Mouse (Mus musculus) B cell, adult 2 months (primary cell): ENCODE results near the gene Rab13.

ENCODE experiments used
- DNase-seq, 2 experiments: peaks; one replicate each; pipeline ENCODE4 v3.0.0; 2022

Rab13 gene

DNA sequence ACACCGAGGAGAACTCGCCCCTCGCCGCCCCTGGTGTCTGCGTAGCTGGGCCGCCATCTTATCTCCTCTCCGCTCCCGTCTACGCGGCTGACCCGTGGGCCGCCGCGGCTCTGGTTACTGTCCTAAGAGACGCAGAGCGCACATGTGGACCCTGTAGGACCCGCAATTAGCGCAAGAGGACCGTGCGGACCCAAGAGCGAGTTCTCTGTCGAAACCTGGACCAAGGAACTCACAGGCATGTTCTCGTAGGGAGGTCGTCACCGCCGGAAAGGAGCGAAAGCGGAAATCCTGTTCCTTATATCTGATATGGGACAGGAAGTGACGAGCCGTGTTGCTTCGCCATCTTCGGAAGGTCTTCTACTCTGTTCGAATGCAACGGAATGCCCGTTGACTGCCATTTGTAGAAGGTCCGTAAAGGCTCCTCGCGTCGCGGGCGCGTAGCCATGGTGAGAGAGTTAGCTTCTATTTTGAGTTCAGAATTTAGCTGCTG lies at the start of gene Rab13, which contains the start of gene Rps27:
Gene Rab13 (plus strand): TSS at position 319 of the 490 bp plus-strand sequence.
Gene Rps27 (minus strand): TSS at position 275 of the 490 bp plus-strand sequence.
- DNase-seq, result peak; percentile 90 to 93

DNA sequence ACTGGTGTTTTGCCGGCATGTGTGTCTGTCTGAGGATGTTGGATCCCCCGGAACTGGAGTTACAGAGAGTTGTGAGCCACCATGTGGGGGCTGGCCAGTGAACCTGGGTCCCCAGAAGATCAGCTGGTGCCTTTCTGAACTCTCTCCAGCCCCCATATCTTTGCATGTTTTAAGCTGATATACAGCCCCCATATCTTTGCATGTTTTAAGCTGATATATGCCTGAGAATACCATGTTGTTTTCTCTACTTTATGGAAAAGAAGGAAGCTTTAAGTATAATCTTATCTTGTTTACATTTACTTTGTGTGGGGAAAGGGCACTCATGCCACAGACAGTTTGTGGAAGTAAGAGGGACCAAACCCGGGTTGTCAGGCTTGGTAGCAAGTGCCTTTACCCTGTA lies 33.9 kb upstream of the Rab13 start:
- DNase-seq, result no peak

DNA sequence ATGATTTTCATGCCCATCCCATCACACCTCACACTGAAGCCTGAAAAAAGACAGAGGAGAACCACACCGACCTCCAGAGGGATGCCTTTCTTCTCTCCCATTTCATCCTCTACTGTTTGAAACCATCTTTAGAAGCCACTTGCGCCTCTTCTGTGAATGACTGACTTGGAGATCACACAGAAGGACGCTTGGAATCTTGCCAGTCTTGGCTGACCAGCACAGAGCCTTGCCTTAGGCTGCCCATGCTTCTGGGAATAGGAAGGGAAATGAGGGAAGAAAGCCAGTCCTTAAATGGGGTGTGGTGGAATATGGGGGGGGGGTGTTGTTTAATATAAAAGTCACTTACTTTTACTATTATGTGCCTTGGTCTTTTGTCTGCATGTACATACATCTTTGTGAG lies 29.9 kb upstream of the Rab13 start:
- no peak for DNase-seq

DNA sequence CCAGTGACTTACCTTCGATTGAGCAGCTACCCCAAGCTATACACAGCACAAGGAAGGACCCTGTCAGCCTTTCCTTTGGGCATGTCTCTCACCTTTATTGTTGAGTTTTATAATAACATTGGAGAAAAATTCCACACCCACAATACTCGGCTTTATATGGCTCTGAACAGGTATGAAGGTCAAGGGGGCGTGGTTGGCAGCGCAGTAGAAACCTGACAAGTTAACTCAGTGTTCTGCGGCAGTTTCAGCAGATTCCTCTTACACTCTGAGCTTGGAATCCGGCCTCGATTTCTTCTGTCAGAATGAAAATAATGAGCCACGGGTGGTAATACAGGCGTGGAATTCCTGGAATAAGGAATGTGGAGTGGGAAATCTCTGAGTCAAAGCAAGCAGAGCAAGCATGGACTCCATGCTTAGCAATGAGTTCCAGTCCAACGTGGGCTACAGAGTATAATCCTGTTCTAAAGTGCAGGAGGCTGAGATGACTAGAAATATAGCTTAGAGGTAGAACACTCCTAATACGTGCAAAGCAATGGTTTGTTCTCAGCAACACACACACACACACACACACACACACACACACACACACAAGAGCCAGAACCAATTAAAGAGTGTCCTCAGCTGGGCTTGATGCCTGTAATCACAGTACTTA lies 22.5 kb upstream of the Rab13 start:
- no peak for DNase-seq

DNA sequence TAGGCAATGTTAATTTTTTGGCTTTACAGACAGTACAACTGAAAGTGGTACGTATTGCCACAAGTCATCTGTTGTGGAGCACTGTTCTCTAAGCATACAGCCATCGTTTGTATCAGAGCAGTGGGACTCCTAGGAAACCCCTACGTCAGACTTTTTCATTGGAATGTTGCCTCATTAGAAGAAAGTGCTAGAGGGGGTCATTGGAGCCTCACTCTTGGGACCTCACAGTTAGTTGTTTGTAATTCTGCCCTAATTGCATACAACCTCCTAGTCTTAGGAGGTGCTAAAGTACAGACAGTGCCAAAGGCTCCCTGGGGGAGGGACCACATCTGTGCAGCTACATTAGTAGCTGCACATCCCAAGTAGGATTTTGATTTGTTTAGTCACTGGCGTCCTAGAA lies 18.7 kb upstream of the Rab13 start:
- no peak for DNase-seq

DNA sequence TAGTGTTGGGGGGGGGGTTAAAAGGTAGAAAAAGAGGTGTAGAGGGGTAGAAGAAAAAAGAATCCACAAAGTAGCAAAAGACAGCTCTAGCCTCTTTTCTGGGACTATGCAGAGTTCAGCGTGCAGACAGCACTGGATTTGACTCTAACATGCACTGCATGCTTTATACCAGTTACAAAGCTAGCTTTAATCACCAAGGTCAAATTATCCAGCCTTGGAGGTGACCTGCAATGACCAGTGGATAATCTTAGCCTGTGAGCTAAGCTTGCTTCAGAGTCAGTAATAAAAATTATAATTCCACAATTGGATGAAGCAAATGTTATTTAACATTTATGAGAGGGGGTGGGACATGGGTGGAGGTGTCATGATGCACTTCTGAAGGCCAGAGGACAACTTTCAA lies 17.9 kb upstream of the Rab13 start:
- no peak for DNase-seq

DNA sequence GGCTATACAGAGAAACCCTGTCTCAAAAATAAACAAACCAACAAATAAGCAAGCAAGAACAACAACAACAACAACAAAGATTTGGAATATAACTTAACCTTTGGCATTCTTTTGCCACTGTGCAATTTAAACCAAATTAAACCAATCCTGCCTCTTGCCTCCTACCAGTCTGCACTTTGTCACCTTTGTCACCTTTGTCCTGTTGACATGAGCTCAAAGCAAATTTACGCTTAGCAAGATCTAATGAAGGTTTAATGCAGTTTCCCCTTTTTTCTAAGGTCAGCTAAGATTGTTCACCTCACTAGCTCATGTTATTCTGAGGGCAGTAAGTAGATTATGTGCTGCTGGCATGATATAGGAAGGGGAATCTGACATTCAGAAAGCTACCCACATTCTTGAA lies 15.9 kb upstream of the Rab13 start:
- DNase-seq, result no peak

DNA sequence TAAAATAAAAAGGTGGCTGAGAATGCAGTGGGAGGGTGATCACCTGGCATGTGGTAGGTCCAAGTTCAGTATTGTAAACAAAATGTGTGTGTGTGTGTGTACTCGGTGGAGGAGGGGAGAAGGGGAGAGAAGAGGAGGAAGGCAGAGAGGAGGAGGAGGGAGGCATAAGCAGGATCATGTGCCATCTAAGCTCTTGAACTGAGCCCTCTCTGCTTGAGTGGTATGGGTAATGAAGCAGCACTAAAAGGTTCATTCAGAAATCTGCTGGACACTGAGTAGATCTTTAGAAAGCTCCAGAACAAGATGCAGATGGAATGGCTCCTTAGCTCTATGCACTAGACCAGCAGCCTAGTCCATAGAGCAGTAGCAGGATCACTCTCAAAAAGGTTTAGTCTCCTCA lies 10.6 kb upstream of the Rab13 start:
- DNase-seq, result no peak

DNA sequence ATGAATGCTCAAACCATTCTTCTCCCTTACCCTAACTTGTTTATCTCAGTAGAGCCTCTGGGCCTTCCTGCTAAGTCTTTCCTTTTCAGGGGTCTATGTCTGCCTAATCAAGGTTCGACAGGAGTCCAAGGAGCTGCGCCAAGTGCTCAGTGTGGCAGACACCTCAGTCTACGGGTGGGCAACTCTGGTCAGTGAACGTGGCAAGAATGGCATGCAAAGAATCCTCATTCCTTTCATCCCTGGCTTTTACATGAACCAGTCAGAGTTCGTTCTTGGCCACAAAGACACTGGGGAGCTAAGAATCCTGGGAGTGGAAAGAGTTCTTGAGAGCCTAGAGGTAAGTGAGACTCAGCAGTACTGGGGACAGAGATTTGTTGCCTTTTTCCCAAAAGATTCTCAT lies 9.9 kb upstream of the Rab13 start:
- DNase-seq, result no peak

DNA sequence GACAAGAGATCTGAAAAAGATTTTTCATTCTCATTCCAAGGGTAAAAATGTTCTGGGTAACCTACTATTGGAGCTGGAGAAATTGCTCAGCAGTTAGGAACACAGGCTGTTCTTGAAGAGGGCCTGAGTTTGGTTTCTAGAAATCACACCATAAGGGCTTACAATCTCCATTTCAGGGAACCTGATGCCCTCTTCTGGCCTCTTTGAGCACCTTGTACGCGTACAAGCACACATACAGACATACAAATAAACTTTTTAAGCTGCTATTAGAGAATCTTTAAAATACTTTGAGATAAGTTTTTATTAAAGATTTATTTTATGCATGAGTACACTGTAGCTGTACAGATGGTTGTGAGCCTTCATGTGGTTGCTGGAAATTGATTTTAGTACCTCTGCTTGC lies 8.9 kb upstream of the Rab13 start:
- DNase-seq, result no peak

DNA sequence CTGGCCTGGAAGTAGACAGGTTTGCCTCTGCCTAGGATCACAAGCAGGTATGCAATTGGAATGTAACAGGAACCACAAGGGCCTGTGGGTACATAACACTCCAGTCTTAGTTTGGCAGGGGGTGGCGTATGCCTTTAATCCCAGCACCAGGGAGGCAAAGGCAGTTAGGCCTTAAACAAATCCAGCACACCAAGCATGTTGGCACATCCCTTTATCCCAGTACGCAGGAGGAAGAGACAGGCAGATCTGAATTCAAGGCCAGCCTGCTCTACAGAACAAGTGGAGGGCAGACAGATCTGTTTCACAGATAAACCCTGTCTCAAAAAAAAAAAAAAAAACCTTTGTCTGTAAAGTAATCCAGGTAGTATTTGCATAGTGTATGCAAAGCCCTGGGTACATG lies 4.8 kb upstream of the Rab13 start:
- no peak for DNase-seq

DNA sequence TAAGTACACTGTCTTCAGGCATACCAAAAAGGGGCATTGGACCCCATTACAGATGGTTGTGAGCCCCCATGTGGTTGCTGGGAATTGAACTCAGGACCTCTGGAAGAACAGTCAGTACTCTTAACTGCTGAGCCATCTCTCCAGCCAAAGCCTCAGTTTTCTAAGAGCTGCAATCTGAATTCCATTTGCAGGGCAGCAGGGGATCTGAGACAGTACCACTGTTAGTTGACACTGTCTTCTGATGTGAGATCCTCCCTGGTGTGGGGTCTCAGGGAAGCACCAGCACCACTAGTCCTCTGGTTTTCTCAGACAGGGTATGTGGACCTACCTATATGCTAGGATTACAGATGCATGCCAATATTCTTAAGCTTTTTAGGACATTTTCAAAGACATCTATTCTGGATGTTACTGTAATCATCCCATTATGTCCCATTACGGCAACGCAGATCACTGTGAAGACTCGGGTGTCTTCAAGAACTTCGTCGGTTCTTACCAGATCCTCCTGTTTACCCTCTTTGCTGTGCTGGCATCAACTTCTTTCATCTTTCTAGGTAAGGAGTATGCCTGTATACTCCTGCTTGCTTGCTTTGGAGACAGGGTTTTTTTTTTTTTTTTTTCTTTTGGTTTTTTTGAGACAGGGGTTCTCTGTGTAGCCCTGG lies 3.5 kb upstream of the Rab13 start:
- DNase-seq, result peak in 1 of 2 experiments; percentile 16

DNA sequence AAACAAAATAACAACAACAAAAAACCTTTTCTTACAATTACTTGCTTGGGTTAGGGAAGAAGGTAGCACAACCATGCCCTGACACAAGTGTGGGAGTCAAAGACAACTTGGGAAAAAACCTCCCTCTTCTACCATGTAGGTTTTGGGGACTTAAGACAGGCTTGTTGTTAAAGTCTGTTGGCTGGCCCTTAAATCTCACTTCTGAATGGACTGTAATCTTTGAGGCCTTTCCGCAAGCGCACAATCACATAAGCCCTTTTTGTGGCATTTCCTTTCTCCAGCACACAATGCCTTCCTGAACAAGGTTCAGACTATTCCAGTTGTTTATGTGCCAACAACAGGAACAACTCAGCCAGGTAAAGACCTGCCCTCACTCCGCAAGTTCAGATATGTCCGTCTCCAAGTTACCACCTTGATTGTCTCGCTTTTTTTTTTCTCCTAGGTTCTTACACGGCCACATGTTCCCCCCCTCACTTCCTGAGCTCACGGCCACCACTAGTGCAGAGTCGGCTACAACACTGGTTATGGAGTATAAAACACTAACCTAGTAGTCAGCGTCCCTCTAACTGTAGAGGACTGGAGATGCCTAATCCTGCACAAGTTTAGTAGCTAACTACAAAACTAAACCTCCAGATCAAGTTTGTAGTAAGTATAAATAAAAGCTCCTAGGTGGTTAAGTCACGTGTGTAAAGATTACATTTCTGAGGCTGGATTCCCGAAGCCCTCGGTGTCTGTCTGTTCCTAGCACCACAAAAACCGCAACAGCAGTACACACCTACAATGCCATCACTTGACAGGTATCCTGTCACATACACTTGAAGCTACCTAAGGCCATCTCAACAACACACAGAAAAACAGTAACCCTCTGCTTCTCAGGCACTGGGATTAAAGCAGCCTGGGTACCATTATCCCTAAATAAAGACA lies 1.8 kb upstream of the Rab13 start:
- DNase-seq, result peak; percentile 31 to 35

DNA sequence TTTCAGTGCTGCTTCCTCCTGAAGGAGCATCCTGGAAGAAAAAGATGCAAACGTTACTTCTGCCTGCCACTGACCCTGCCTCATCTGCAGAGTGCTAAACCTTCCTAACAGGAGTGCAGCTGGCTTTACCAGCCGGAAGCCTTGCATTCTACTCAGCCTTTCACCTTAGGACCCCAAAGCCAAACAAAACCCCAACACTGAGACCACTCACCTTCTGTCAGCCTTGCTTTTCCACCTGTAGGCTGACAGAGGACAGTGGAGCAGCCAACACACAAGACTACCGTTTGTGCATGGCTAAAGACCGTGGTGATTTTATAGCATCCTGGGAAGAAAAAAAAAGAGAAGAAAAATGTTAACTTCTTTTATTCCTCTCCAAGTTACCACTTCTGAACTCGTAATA lies 772 bp upstream of the Rab13 start:
- DNase-seq, result peak; percentile 12 to 23

DNA sequence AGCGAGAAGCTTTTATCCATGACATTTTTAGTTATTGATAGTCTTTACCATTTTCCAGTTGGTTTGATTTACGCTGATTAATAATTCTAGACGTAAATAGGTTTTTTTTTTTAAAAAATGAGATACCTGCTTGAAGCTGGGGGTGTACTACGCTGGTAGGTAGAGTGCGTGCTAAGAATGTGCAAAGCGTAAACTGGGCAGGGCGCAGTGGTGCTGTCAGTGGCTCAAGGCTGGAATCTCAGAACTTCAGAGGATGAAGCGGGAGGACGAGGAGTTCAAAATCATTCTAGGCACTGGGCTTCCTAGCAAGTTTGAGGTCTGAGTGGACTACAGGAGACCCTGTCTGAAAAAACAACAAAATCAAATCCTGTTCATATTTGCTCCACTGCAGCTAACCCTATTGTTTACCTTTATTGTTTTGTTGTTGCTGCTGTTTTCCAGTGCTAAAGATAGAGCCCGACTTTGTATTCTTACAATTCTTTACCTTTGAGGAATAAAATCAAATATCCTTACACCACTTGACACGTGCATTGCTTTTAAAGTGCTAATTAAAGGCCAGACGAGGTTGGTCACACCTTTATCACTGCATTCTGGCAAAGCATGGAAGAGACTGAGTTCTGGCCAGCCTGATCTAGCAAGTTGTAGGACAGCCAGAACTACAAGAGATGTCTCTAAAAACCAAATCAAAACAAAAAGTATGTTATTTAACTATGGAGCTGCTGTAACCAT lies 625 bp downstream of the Rab13 start:
- no peak for DNase-seq

DNA sequence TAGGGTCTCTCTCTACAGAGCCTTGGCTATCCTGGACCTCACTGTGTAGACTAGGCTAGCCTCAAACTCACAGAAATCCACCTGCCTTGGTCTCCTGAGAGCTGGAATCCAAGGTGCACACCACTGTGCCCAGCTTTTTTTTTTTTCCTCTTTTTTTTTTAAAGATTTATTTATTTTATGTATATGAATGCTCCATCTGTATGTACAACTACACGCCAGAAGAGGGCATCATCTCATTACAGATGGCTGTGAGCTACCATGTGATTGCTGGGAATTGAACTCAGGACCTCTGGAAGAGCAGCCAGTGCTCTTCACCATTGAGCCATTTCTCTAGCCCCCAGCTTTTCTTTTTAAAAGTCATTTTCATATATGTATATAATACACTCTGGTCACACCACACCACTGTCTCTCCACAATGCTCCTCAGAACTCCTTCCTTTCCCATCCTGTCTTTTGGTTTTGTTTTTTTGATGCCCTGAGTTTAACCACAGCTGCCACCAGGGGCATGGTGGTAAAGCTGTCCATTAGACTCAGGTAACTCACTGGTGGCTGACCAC lies 2.4 kb downstream of the Rab13 start:
- DNase-seq, result peak; percentile 38 to 51

DNA sequence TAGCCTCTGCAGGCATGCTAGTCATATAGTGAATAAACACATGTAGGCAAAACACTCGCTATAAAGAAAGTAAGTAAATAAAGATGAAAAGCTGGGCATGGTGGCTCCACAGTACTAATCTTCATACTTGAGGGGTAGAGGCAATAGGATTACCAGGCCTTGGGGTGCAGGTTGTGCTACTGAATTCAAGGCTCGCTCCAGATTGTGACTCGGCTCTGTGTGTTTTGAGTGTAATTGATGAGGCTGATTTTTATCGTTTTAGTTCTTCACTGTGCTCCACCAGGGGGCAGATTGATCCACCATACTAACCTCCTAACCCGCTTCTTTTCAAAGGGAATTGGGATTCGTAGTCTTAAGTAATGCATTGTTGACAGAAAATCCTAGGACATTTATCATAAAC lies 6.6 kb downstream of the Rab13 start:
- peak; percentile 67 to 70 for DNase-seq

DNA sequence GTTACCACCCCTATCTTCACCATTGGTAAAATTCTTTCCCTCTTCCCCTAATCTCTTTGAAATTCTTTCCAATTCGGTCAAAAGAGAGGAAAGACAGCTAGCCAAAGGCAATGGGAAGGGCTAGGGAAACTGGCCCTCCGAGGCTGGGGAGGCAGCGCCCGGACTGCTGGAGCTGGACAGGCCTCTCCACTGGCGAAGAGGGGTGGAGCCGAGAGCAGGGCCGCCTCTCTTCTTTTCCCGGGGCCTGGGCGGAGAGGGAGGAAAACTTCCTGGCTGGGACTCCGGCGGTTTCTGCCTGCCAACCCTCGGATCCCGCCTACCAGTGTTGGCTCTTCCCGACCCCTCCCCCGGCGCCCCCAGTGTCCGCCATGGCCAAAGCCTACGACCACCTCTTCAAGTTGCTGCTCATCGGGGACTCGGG lies 7.0 kb downstream of the Rab13 start:
- DNase-seq, result peak; percentile 15

DNA sequence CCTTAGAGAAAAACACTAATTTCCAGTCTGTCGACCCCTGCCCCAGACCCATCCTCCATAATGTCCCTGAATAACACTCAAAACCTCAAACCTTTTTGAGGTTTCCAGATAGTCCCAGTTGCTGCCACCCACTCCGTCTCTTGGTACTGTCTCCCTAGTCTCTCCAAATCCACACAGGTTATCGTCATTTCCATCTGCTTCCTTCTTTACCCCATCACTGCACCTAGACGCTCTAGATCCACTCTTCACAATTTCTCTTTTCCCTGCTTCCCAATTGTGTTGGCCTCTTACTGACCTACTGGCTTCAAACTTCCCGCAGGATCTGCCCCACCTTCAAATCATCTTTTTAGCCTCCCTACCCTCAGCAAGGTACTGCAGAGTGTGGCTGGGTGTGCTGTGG lies 7.6 kb downstream of the Rab13 start:
- DNase-seq, result no peak

DNA sequence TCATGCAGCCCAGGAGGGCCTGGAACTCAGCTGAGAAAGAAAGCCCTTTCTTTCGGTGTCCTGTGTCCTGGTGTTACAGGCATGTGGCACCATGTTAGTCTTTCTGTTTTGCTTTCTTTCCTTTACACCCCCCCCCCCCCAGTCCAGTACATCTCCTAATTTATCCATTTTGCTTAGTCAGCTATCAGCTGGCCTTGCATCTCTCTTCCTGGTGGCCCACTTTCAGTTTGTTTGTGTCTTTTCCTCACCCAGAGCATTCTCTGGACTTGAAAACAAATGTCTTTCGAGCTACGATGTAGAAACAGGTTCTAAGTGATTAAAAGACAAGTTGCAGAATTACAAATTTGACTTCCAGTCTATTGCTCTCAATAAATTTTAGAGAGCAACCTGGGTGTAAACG lies 9.0 kb downstream of the Rab13 start:
- no peak for DNase-seq

DNA sequence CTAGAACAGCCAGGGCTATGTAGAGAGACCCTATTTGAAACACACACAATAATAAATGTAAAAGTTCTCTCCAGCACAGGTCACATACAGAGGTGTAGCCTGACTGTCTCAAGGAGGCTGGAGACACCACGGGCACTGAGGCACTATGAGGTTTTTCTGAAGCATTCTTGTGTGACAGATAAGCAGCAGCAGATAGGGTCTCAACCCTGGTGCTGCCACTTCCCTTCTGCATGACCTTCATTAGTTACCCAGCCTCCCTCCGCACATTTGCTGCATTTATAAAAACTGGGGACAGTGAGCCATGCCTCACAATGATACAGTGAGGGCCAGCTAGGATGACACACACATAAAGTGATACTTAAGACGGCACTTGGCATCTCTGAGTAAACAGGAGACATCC lies 9.4 kb downstream of the Rab13 start:
- no peak for DNase-seq

DNA sequence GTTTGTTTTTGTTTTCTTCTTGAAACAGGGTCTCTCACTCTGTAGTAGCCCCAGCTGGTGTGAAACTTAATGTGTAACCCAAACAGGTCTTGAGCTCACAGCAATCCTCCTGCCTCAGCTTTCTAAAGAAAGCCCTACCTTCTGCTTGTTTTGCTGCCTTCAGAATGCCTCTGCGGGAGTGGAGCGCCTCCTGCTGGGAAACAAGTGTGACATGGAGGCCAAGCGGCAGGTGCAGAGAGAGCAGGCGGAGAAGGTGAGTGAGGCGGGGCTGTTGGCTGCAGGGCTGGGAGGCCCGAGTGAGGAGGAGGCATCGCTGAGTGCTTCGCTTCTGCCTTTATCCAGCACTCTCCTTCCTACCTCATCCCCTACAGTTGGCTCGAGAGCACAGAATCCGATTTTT lies 10.8 kb downstream of the Rab13 start:
- no peak for DNase-seq

DNA sequence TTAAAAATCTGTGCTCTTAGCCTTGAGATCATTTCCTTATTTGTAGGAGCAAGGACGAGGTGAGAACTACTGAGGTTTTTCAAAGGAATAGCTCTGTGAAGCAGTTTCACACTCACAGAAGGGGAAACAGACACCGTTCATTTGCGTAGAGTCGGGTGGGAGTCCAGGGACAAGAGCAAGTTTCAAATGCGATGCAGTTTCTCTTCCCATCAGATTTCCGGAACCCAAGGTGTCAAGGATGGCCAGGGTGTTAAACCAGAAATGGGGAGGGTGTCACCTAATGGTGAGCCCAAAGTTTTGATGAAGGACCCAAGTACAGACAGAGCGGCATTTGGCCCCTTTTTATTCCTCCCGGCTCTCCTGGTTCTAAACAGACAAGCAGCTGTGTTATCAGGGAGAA lies 17.6 kb downstream of the Rab13 start:
- DNase-seq, result no peak
